Mouse (Mus musculus) myocyte (in vitro differentiated cells): ENCODE results near the gene Brd9. TPM values are rescaled to one million over a fixed set of nuclear protein-coding genes. Genes with fewer than 3 reads are reported as not detected.

Experiments used
- H3K27me3 ChIP-seq: one replicate; pipeline ENCODE4 v1.6.1; 2011; ENCODE audit not compliant: control insufficient read depth, insufficient read depth, insufficient read length
- H3K36me3 ChIP-seq: one replicate; pipeline ENCODE4 v1.6.1; 2011; ENCODE audit not compliant: control insufficient read depth, insufficient read depth
- H3K4me2 ChIP-seq: one replicate; pipeline ENCODE4 v1.6.1; 2011; ENCODE audit warnings: low read depth, control low read depth
- H3K4me3 ChIP-seq: one replicate; pipeline ENCODE4 v1.5.1; 2011; ENCODE audit warnings: mild to moderate bottlenecking, control low read depth, moderate library complexity
- H3K79me2 ChIP-seq: one replicate; pipeline ENCODE4 v1.6.1; 2011; ENCODE audit not compliant: control insufficient read depth, insufficient read depth
- H3ac ChIP-seq: one replicate; pipeline ENCODE4 v1.6.1; 2011; ENCODE audit not compliant: control insufficient read depth, insufficient read length
- E2F4 ChIP-seq: IDR thresholded peaks from one replicate; pipeline ENCODE4 v1.6.1; 2011; ENCODE audit warnings: mild to moderate bottlenecking, control low read depth, moderate library complexity; ENCODE audit not compliant: insufficient read depth
- MAX ChIP-seq: IDR thresholded peaks from one replicate; pipeline ENCODE4 v1.6.1; 2011; ENCODE audit warnings: low read depth, mild to moderate bottlenecking, control low read depth
- MYOD1 ChIP-seq, 3 experiments: IDR thresholded peaks; one replicate each; pipeline ENCODE4 v1.6.1; 2011; ENCODE audit warnings: control low read depth in 2 of 3, low read depth in 2 of 3, mild to moderate bottlenecking in 2 of 3, moderate library complexity in 1 of 3; ENCODE audit not compliant: insufficient read length in 2 of 3, control insufficient read depth in 1 of 3
- MYOG ChIP-seq, 3 experiments: IDR thresholded peaks; one replicate each; pipeline ENCODE4 v1.6.1; 2011; ENCODE audit warnings: control low read depth in 2 of 3, low read depth in 2 of 3, mild to moderate bottlenecking in 2 of 3; ENCODE audit not compliant: insufficient read length in 2 of 3, control insufficient read depth in 1 of 3, insufficient read depth in 1 of 3
- POLR2AphosphoS2 ChIP-seq: IDR thresholded peaks from one replicate; pipeline ENCODE4 v1.6.1; 2011; ENCODE audit warnings: low read depth, control low read depth; ENCODE audit not compliant: insufficient read length
- REST ChIP-seq: IDR thresholded peaks from one replicate; pipeline ENCODE4 v1.6.1; 2011; ENCODE audit warnings: mild to moderate bottlenecking, control low read depth, moderate library complexity; ENCODE audit not compliant: insufficient read depth, insufficient read length
- SRF ChIP-seq: IDR thresholded peaks from one replicate; pipeline ENCODE4 v1.6.1; 2011; ENCODE audit warnings: low read depth; ENCODE audit not compliant: control insufficient read depth, insufficient read length
- TCF12 ChIP-seq: IDR thresholded peaks from one replicate; pipeline ENCODE4 v1.6.1; 2011; ENCODE audit warnings: mild to moderate bottlenecking, control low read depth; ENCODE audit not compliant: poor library complexity, insufficient read depth, severe bottlenecking
- USF1 ChIP-seq: IDR thresholded peaks from one replicate; pipeline ENCODE4 v1.6.1; 2011; ENCODE audit warnings: low read depth, mild to moderate bottlenecking, control low read depth, moderate library complexity
- polyA plus RNA-seq: library from polyadenylated mRNA; unstranded; fragments of >200 nt; fragmentation: generic; extraction: Trizol; gene quantifications from one replicate; pipeline ENCODE4 v1.2.1, GENCODE M21; 2012; ENCODE audit warnings: missing spikeins

The Brd9 gene
- polyA plus RNA-seq, 1 experiment: 15.8 TPM

- no peak for TF ChIP-seq E2F4
- TF ChIP-seq REST: peak; percentile 71
- peak in 1 of 3 experiments; percentile 16 for TF ChIP-seq MYOG (IDR thresholded peaks at IDR 0.05; ENCODE audit: control insufficient read depth in 1 of 3, insufficient read depth in 1 of 3, insufficient read length in 2 of 3, low read depth in 2 of 3)
- peak; percentile 75 for TF ChIP-seq SRF
- H3K4me2 ChIP-seq: peak within 1 kb of the TSS; percentile 69
- no peak within 1 kb of the TSS for H3K4me3 ChIP-seq
- H3ac ChIP-seq: no peak within 1 kb of the TSS
- no peaks in the 10 kb centered on the region for H3K36me3 ChIP-seq
- H3K27me3 ChIP-seq: peaks cover 13% of the 10 kb centered on the region
- H3K79me2 ChIP-seq: no peaks in the 10 kb centered on the region
Observed at GRCm38 (mm10) chr13:74008948-74009718, 71.5 kb downstream of the Brd9 start, which contains the start of gene Tppp. Gene Tppp (plus strand): TSS chr13:74009407.

- Histone ChIP-seq H3K36me3 (no peaks in the 10 kb centered on the region), H3ac (no peak overlapping the region), H3K4me2 (peak overlapping the region; percentile 69), H3K27me3 (peaks cover 13% of the 10 kb centered on the region), H3K79me2 (no peaks in the 10 kb centered on the region), H3K4me3 (no peak overlapping the region)
- peak; percentile 46 for TF ChIP-seq USF1
- TF ChIP-seq MYOG (IDR thresholded peaks at IDR 0.05; ENCODE audit: control insufficient read depth in 1 of 3, insufficient read depth in 1 of 3, insufficient read length in 2 of 3, low read depth in 2 of 3): no peak
- no peak for TF ChIP-seq MYOD1 (IDR thresholded peaks at IDR 0.05; ENCODE audit: control insufficient read depth in 1 of 3, insufficient read length in 2 of 3, low read depth in 2 of 3)
- TF ChIP-seq MAX: no peak
- no peak for TF ChIP-seq TCF12
- no peak for TF ChIP-seq POLR2AphosphoS2
Observed at GRCm38 (mm10) chr13:74009791-74010614, 72.4 kb downstream of the Brd9 start.

Other genes starting within 250 kb of the Brd9 start
- 0.44 TPM for gene Slc6a19, start 232.9 kb upstream of the Brd9 start, polyA plus RNA-seq
- gene Slc12a7, start 204.7 kb upstream of the Brd9 start, polyA plus RNA-seq: 25.7 TPM
- gene Nkd2, start 90.2 kb upstream of the Brd9 start, polyA plus RNA-seq: 0.05 TPM
- gene Trip13, start within 50 bp of the Brd9 start, polyA plus RNA-seq: 3.4 TPM
- not detected for gene Zdhhc11, start 26.0 kb downstream of the Brd9 start, polyA plus RNA-seq
- gene Tppp, start 71.6 kb downstream of the Brd9 start, polyA plus RNA-seq: not detected
- 0.72 TPM for gene Cep72, start 124.5 kb downstream of the Brd9 start, polyA plus RNA-seq
- 0.01 TPM for gene Slc9a3, start 183.6 kb downstream of the Brd9 start, polyA plus RNA-seq